Mouse (Mus musculus): ENCODE results near the gene Ino80. TPM values are rescaled to one million over a fixed set of nuclear protein-coding genes. Genes with fewer than 3 reads are reported as not detected.
"Not testable (repeated sequence)": the region's sequence is repeated elsewhere in the genome, so short reads cannot be mapped to it uniquely, and the experiment has no call there.

The Ino80 gene
- polyA plus RNA-seq (2016; fragmentation: Nextera tagmentation; extraction: Ambion mirVana), result 2.7 and 3.4 TPM in 2 replicates

GRCm38 (mm10) chr2:119477571-119478396, at the start of gene Ino80:
TSS of gene Ino80 (minus strand) at chr2:119477687.
- Histone ChIP-seq H3K4me1 (peaks cover 21% of the 10 kb centered on the region), H3K27ac (peak within 1 kb of the TSS; percentile 100), H3K4me3 (peak within 1 kb of the TSS; percentile 89), H3K36me3 (0 out of 2 replicates have a peak, but pooled peaks cover 2% of the 10 kb centered on the region), H3K27me3 (ENCODE audit: insufficient read depth, poor library complexity, severe bottlenecking) (no peaks in the 10 kb centered on the region), H3K9me3 (no peaks in the 10 kb centered on the region)
- DNase-seq (ENCODE audit: low spot score), result peak; percentile 99
- 1% methylated on average over 72 of the region's 72 CpGs for WGBS

GRCm38 (mm10) chr2:119525422-119525821, 47.9 kb upstream of the Ino80 start:
- no peaks in the 10 kb centered on the region for H3K9me3 ChIP-seq
- no peak overlapping the region for H3K4me3 ChIP-seq
- WGBS, result 59% methylated on average over 4 of the region's 4 CpGs
- no peaks in the 10 kb centered on the region for H3K27me3 ChIP-seq (ENCODE audit: insufficient read depth, poor library complexity, severe bottlenecking)
- no peaks in the 10 kb centered on the region for H3K36me3 ChIP-seq
- H3K27ac ChIP-seq, result no peak overlapping the region
- H3K4me1 ChIP-seq, result no peaks in the 10 kb centered on the region
- no peak for DNase-seq (ENCODE audit: low spot score)

- Histone ChIP-seq H3K36me3 (no peaks in the 10 kb centered on the region), H3K4me3 (no peak overlapping the region), H3K27ac (no peak overlapping the region), H3K27me3 (ENCODE audit: insufficient read depth, poor library complexity, severe bottlenecking) (no peaks in the 10 kb centered on the region), H3K9me3 (no peaks in the 10 kb centered on the region), H3K4me1 (no peaks in the 10 kb centered on the region)
- no peak for DNase-seq (ENCODE audit: low spot score)
- WGBS, result 84% methylated on average over 4 of the region's 4 CpGs
These were observed 46.3 kb upstream of the Ino80 start for GRCm38 (mm10) chr2:119523836-119524235.

GRCm38 (mm10) chr2:119520550-119520949, 43.1 kb upstream of the Ino80 start:
- Histone ChIP-seq H3K27me3 (ENCODE audit: insufficient read depth, poor library complexity, severe bottlenecking) (no peaks in the 10 kb centered on the region), H3K36me3 (no peaks in the 10 kb centered on the region), H3K4me1 (no peaks in the 10 kb centered on the region), H3K27ac (no peak overlapping the region), H3K4me3 (no peak overlapping the region), H3K9me3 (no peaks in the 10 kb centered on the region)
- WGBS, result 64% methylated on average over 7 of the region's 7 CpGs
- DNase-seq (ENCODE audit: low spot score), result no peak

- no peaks in the 10 kb centered on the region for H3K36me3 ChIP-seq
- WGBS, result 52% methylated on average over 5 of the region's 5 CpGs
- H3K9me3 ChIP-seq, result no peaks in the 10 kb centered on the region
- H3K27ac ChIP-seq, result no peak overlapping the region
- H3K4me1 ChIP-seq, result no peaks in the 10 kb centered on the region
- DNase-seq (ENCODE audit: low spot score), result no peak
- no peaks in the 10 kb centered on the region for H3K27me3 ChIP-seq (ENCODE audit: insufficient read depth, poor library complexity, severe bottlenecking)
- H3K4me3 ChIP-seq, result no peak overlapping the region
These were observed 39.3 kb upstream of the Ino80 start for GRCm38 (mm10) chr2:119516811-119517210.

- no peak for DNase-seq (ENCODE audit: low spot score)
- Histone ChIP-seq H3K36me3 (no peaks in the 10 kb centered on the region), H3K4me3 (no peak overlapping the region), H3K27me3 (ENCODE audit: insufficient read depth, poor library complexity, severe bottlenecking) (no peaks in the 10 kb centered on the region), H3K27ac (no peak overlapping the region), H3K9me3 (no peaks in the 10 kb centered on the region), H3K4me1 (no peaks in the 10 kb centered on the region)
- 79% methylated on average over 3 of the region's 3 CpGs for WGBS
These were observed 36.6 kb upstream of the Ino80 start for GRCm38 (mm10) chr2:119514026-119514522.

GRCm38 (mm10) chr2:119512292-119512691, 34.8 kb upstream of the Ino80 start:
- H3K4me3 ChIP-seq, result no peak overlapping the region
- no peaks in the 10 kb centered on the region for H3K4me1 ChIP-seq
- H3K27me3 ChIP-seq (ENCODE audit: insufficient read depth, poor library complexity, severe bottlenecking), result no peaks in the 10 kb centered on the region
- DNase-seq (ENCODE audit: low spot score), result no peak
- 74% methylated on average over 3 of the region's 3 CpGs for WGBS
- no peak overlapping the region for H3K27ac ChIP-seq
- no peaks in the 10 kb centered on the region for H3K36me3 ChIP-seq
- no peaks in the 10 kb centered on the region for H3K9me3 ChIP-seq

- Histone ChIP-seq H3K27me3 (ENCODE audit: insufficient read depth, poor library complexity, severe bottlenecking) (no peaks in the 10 kb centered on the region), H3K9me3 (no peaks in the 10 kb centered on the region), H3K4me3 (no peak overlapping the region), H3K4me1 (no peaks in the 10 kb centered on the region), H3K27ac (no peak overlapping the region), H3K36me3 (no peaks in the 10 kb centered on the region)
- no peak for DNase-seq (ENCODE audit: low spot score)
- 80% methylated on average over 2 of the region's 2 CpGs for WGBS
These were observed 33.4 kb upstream of the Ino80 start for GRCm38 (mm10) chr2:119510856-119511255.

GRCm38 (mm10) chr2:119508518-119508917, 31.0 kb upstream of the Ino80 start:
- not testable (repeated sequence) for H3K4me1 ChIP-seq; H3K4me3 ChIP-seq; DNase-seq (ENCODE audit: low spot score); H3K36me3 ChIP-seq; H3K27ac ChIP-seq; H3K9me3 ChIP-seq; H3K27me3 ChIP-seq (ENCODE audit: insufficient read depth, poor library complexity, severe bottlenecking)
- 63% methylated on average over 7 of the region's 7 CpGs for WGBS

GRCm38 (mm10) chr2:119507108-119507507, 29.6 kb upstream of the Ino80 start:
- no peaks in the 10 kb centered on the region for H3K9me3 ChIP-seq
- H3K27me3 ChIP-seq (ENCODE audit: insufficient read depth, poor library complexity, severe bottlenecking), result no peaks in the 10 kb centered on the region
- H3K4me1 ChIP-seq, result no peaks in the 10 kb centered on the region
- no peaks in the 10 kb centered on the region for H3K36me3 ChIP-seq
- H3K4me3 ChIP-seq, result no peak overlapping the region
- H3K27ac ChIP-seq, result no peak overlapping the region
- no peak for DNase-seq (ENCODE audit: low spot score)

GRCm38 (mm10) chr2:119500965-119501652, 23.6 kb upstream of the Ino80 start:
- Histone ChIP-seq H3K4me1 (no peaks in the 10 kb centered on the region), H3K9me3 (no peaks in the 10 kb centered on the region), H3K27me3 (ENCODE audit: insufficient read depth, poor library complexity, severe bottlenecking) (no peaks in the 10 kb centered on the region), H3K36me3 (no peaks in the 10 kb centered on the region), H3K27ac (no peak overlapping the region), H3K4me3 (no peak overlapping the region)
- WGBS, result 76% methylated on average over 2 of the region's 2 CpGs
- no peak for DNase-seq (ENCODE audit: low spot score)

- WGBS, result 80% methylated on average over 2 of the region's 2 CpGs
These were observed 21.4 kb upstream of the Ino80 start for GRCm38 (mm10) chr2:119498859-119499258.

GRCm38 (mm10) chr2:119496082-119496481, 18.6 kb upstream of the Ino80 start:
- 85% methylated on average over 2 of the region's 2 CpGs for WGBS
- no peak overlapping the region for H3K27ac ChIP-seq
- H3K36me3 ChIP-seq, result no peaks in the 10 kb centered on the region
- DNase-seq (ENCODE audit: low spot score), result no peak
- no peak overlapping the region for H3K4me3 ChIP-seq
- no peaks in the 10 kb centered on the region for H3K4me1 ChIP-seq
- H3K27me3 ChIP-seq (ENCODE audit: insufficient read depth, poor library complexity, severe bottlenecking), result no peaks in the 10 kb centered on the region
- no peaks in the 10 kb centered on the region for H3K9me3 ChIP-seq

More at GRCm38 (mm10) chr2:119498859-119499258, 21.4 kb upstream of the Ino80 start:
- no peak overlapping the region for H3K4me3 ChIP-seq
- H3K9me3 ChIP-seq, result no peaks in the 10 kb centered on the region
- no peak overlapping the region for H3K27ac ChIP-seq
- DNase-seq (ENCODE audit: low spot score), result no peak
- no peaks in the 10 kb centered on the region for H3K4me1 ChIP-seq
- H3K27me3 ChIP-seq (ENCODE audit: insufficient read depth, poor library complexity, severe bottlenecking), result no peaks in the 10 kb centered on the region
- no peaks in the 10 kb centered on the region for H3K36me3 ChIP-seq

All from heart, embryonic 10.5 days (tissue).